Mouse (Mus musculus): ENCODE data around the gene Fbxl2. TPM values are rescaled to one million over a fixed set of nuclear protein-coding genes. Genes with fewer than 3 reads are reported as not detected.
"Not testable (repeated sequence)": the region's sequence is repeated elsewhere in the genome, so short reads cannot be mapped to it uniquely, and the experiment has no call there.

Fbxl2 gene
- total RNA-seq (2021) = 10 to 100 TPM; 33.8 to 34.9 TPM
- long read RNA-seq, experiment 1, transcript Fbxl2-201 (15 exons, 3,464 nt) = major isoform, 21 of 44 reads
- long read RNA-seq, experiment 1, partial matches to known transcripts = 2 of 44 reads
- long read RNA-seq, experiment 1, other reads (novel, unspliced or antisense) = 21 of 44 reads
- long read RNA-seq, experiment 2, transcript Fbxl2-201 (15 exons, 3,464 nt) = major isoform, 29 of 74 reads
- long read RNA-seq, experiment 2, partial matches to known transcripts = 5 of 74 reads
- long read RNA-seq, experiment 2, other reads (novel, unspliced or antisense) = 39 of 74 reads

DNA sequence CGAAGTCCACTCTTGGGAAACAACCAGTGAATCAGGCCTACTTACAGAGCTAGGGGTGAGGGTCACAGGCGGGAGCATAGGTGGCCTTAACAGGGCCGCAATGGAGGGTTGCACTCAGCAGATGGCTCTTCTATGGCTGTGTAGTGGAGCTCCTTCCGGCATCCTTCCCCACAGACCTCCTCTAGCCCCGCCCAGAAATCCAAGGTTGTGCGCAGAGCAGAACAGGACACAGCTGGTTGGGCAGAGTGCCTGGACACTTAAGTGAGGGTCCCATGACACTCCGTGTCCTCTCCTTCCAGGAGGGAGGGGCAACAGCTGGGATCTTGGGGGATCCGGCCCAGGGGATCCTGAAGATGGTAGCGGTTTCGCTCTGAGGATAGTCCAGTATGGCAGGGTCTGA is at the start of gene Fbxl2:
Gene Fbxl2 (minus strand): TSS at position 164 of the 400 bp plus-strand sequence.
- Histone ChIP-seq H3K4me3 (no peak within 1 kb of the TSS), H3K27ac (no peak within 1 kb of the TSS)
- DNase-seq (ENCODE audit: low spot score in 2 of 2) = no peak
- TF ChIP-seq CTCF (conservative IDR thresholded peaks at IDR 0.05) = no peak

DNA sequence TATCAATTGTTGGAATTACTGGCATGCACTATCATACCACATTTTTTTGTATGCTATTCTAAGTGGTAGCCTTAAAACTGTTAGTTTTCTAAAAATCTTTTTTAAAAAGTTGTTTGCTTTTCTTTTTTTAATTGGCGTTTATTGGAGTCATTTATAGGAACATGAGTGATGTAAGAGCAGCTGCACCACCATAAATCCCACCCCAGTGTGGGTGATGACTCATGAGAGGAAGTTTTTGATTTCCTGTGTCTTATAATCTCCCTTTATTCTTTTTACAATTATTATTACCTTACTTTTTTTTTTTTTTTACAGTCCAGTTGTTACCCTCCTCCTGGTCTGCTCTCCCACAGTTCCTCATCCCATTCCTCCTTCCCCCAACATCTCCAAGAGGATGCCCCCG is 48.9 kb upstream of the Fbxl2 start:
- no peak for DNase-seq (ENCODE audit: low spot score in 2 of 2)
- no peak overlapping the region for H3K4me3 ChIP-seq
- no peak for TF ChIP-seq CTCF (conservative IDR thresholded peaks at IDR 0.05)
- H3K27ac ChIP-seq = no peak overlapping the region

DNA sequence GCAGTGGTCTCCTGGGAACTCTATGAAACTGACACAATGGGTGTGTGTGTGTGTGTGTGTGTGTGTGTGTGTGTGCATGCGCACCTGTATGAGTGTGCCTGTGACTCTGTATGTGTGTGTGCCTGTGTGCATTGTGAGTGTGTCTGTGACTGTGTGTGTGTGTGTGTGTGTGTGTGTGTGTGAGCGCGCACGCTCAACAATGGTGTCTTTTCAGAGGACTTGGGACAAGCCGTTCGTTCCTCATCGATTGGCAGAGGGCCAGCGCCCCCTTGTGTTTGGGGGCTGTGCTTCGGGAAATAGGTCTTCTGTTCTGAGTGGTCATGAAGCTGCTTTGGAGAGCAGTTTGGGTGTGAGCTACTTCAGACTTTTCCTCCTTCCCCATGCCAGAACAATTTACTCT is 46.2 kb upstream of the Fbxl2 start:
- not testable (repeated sequence) for H3K27ac ChIP-seq; DNase-seq (ENCODE audit: low spot score in 2 of 2); H3K4me3 ChIP-seq
- TF ChIP-seq CTCF (conservative IDR thresholded peaks at IDR 0.05) = 0 out of 2 replicates have a peak, but pooled peaks have one; percentile 18

DNA sequence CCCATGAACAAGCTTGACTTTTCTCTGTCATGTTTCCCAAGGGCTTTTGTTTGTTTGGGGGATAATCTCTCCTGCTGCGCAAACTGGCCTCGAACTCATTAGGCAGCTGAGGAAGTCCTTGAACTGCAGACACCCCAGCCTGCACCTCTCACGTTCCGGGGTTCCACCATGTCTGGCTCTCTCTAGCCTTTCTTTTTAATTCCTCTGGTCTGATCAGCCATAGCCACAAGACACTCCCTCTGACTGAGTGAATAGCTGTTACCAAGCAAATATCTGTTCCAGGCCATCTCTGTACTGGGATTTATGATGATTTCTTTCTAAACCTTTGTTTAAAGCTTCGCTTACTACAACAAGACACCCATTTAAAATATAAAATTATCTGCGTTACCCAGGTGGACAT is 42.9 kb upstream of the Fbxl2 start:
- not testable (repeated sequence) for H3K4me3 ChIP-seq; H3K27ac ChIP-seq; DNase-seq (ENCODE audit: low spot score in 2 of 2)

DNA sequence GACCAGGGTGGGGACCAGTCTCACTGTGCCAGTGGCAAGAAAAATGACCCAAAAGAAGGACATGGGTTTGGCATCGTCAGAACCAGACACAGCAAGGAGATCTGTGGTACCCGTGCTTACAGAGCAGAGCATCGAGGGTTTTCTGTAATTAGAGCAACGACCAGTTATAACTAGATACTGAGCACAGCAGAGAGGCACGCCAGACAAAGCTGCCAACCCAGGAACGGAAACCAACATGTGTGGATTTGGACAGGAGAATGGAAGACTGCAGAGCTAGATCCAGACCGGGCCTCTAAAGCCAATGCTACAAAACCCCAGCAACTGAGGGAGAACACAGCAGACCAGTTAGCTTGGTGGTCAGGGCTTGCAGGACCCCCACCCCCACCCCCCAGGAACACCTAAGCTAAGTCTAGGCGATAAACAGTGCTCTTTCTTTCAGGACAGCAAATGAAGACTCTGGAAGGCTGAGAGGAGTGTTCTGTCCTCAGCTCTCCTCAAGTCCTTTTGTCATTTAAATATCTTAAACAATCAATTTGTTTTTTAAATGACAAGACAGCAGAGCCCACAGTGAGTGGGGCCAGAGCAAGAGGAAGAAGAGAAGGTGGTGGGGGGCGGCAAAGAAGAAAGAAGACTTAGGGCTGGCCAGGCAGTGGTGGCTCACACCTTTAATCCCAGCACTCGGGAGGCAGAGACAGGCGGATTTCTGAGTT is 41.3 kb upstream of the Fbxl2 start:
- DNase-seq (ENCODE audit: low spot score in 2 of 2) = no peak
- Histone ChIP-seq H3K27ac (no peak overlapping the region), H3K4me3 (no peak overlapping the region)
- TF ChIP-seq CTCF (conservative IDR thresholded peaks at IDR 0.05) = no peak

DNA sequence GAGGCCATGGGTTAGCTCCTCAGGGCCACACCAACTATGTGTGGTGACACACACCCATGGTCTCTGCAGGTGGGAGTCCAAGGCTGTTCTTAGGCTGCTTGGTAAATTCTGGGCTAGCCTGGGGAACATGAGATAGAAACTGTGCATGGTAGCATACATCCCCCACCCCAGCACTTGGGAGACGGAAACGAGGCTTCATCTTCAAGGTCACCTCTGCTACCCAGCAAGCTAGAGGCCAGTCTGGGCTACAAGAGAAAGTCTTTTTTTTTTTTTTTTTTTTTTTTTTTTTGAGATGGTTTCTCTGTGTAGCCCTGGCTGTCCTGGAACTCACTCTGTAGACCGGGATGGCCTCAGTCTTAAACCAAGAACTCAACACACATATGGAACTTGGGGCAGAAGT is 40.4 kb upstream of the Fbxl2 start:
- Histone ChIP-seq H3K4me3 (no peak overlapping the region), H3K27ac (no peak overlapping the region)
- no peak for TF ChIP-seq CTCF (conservative IDR thresholded peaks at IDR 0.05)
- DNase-seq (ENCODE audit: low spot score in 2 of 2) = no peak

DNA sequence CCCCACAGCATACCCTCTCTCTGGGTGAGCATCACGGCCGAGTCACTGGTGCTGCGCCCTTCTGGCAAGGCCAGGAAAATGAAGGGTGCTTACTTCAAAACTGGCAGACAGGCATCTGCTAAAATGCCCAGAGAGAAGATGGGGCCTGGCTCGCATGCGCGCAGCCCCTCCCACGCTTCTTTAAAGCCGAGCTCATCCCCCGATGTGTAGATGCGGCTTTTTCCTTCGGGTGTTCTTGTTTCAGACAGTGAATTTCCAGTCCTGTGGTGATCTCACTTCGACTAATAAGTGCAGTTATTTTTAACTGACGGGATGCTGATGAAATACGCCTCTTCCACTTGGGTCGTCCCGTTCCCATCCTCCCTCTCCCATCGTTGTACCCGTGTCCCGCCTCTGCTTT is 27.7 kb upstream of the Fbxl2 start:
- DNase-seq (ENCODE audit: low spot score in 2 of 2) = peak in 1 of 2 experiments; percentile 16
- Histone ChIP-seq H3K27ac (no peak overlapping the region), H3K4me3 (peak overlapping the region; percentile 13; the same call in 1 of the 2 replicates)
- TF ChIP-seq CTCF (conservative IDR thresholded peaks at IDR 0.05) = no peak

DNA sequence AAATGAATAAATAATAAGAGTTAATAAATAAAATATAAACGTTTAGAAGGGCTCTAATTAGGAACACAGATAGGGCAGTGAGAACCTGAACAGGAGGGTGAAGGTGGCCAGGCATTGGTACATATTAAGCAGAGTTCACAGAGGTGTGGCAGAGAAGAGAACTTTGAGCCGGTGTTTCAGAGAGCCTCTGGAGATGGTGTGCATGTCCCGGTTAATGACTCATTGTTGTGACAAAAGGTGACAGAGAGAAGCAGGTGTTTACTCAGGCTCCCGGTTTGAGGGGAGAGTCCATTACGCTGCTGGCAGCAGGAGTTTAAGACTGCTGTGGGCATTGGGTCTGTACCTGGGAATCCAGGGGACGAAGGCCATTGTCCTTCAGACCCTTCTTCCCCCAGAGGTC is 23.4 kb upstream of the Fbxl2 start:
- Histone ChIP-seq H3K27ac (no peak overlapping the region), H3K4me3 (no peak overlapping the region)
- no peak for DNase-seq (ENCODE audit: low spot score in 2 of 2)
- TF ChIP-seq CTCF (conservative IDR thresholded peaks at IDR 0.05) = no peak

DNA sequence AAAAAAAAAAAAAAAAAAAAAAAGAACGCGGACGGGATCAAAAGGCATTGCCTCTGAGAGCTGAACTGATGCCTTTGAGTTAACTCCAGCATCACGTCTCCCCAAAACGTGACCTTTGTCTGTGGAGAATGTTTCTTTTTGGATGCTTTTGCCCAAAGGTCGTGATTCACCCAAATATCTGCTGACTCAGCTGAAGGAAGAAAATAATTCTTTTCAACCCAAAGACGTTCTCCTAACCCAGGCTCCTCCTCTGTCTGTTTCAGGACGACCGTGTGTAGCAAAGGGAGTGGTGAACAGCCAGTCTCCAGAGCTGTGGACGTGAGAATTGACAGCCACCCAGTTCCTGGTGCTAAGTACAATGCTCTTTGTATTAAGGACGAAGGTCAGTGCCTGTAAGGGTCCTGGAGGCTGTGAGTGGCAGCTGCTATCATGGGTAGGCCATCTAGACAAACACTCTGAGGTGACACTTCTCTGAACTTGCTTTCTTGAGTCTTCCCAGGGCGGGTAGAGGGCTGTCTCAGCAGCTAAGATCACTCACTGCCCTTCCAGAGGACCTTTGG is 22.6 kb upstream of the Fbxl2 start:
- TF ChIP-seq CTCF (conservative IDR thresholded peaks at IDR 0.05) = no peak
- DNase-seq (ENCODE audit: low spot score in 2 of 2) = no peak
- Histone ChIP-seq H3K4me3 (no peak overlapping the region), H3K27ac (no peak overlapping the region)

DNA sequence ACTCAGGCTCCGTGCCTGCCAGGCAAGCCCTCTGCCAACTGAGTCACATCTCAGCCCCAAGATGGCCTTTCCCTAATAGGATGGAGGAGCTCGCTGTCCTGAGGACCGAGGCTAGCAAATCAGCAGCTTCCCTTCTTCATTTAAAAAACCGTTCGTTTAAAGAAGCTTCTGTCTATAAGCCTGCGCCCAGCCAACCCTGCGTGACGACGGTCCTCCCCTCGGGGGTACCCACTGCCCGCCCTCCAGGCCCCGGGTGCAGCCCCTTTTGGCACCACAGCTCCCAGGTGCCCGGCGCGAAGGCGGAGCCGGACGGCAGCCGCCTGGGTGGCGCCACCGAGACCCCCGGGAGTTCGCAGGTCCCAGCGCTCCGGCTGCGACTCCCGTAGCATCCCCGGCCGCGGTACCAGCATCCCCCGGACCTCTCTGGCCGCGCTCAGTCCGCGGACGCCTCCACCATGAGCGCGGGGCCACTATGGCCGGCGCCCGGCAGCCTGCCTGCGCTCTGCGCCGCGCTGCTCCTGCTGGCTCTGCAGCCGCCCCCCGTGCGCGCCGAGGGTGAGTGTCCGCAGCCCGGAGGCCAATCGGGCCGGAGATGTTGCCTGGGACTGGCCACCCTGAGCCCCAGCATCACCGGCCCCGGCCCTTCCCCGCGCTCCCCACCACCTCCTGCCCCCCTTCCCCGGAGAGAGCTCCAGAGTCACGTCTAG is 11.3 kb upstream of the Fbxl2 start, which contains the start of gene Susd5:
Gene Susd5 (plus strand): TSS at position 51 of the 707 bp plus-strand sequence.
- peak within 1 kb of the TSS; percentile 47 for H3K4me3 ChIP-seq
- TF ChIP-seq CTCF (conservative IDR thresholded peaks at IDR 0.05) = no peak
- no peak within 1 kb of the TSS for H3K27ac ChIP-seq
- no peak for DNase-seq (ENCODE audit: low spot score in 2 of 2)

DNA sequence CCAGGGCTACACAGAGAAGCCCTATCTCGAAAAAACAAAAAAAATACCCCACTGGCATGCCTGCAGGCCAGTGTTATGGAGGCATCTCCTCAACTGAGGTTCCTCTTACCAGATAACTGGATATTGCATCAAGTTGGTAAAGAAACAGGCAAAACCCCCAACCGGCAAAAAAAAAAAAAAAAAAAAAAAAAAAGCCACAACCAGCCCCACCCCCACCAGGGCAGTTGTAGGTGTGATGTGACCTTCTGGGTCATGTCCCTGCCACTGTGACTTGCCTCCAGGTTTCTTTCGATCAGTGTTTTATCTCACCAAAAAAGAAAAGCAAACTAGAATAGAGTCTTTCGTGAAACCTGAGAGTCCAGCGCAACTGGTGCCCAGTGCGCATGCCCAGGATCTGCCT is 6.9 kb upstream of the Fbxl2 start:
- Histone ChIP-seq H3K4me3 (no peak overlapping the region), H3K27ac (no peak overlapping the region)
- DNase-seq (ENCODE audit: low spot score in 2 of 2) = no peak
- no peak for TF ChIP-seq CTCF (conservative IDR thresholded peaks at IDR 0.05)

DNA sequence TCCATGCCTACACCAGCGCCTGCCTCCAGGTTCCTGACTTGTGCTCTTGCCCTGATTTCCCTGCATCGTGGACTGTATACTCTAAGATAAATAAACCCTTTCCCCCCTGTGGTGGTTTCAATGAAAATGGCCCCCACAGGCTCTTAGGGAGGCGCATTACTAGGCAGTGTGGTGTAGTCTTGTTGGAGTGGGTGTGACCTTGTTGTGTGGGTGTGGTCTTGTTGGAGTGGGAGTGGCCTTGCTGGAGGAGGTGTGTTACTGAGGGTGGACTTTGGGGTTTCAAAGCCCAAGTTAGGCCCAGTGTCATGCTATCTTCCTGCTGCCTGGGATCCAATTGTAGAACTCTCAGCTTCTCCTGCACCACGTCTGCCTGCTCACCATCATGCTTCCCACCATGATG is 6.0 kb upstream of the Fbxl2 start:
- Histone ChIP-seq H3K27ac (no peak overlapping the region), H3K4me3 (no peak overlapping the region)
- no peak for DNase-seq (ENCODE audit: low spot score in 2 of 2)
- TF ChIP-seq CTCF (conservative IDR thresholded peaks at IDR 0.05) = no peak

DNA sequence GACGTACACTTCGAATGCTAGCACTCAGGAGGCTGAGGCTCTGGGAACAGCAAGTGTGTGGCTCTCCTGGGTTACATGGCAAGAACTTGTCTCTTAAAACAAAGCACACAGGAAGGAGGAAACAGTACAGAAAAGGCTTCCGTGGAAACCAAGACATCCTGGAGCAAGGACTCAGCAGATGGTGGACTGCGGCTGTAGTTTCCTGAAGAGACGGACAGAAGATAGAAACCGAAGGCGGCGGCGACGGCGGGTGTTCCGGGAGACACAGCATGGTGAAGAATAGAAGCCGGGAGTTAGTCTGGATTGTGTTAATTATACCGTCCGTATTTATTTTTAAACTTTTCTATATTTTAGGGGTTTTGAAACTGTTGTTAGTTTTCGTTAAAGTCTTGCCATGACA is 4.8 kb upstream of the Fbxl2 start:
- H3K4me3 ChIP-seq = no peak overlapping the region
- DNase-seq (ENCODE audit: low spot score in 2 of 2) = no peak
- H3K27ac ChIP-seq = no peak overlapping the region
- TF ChIP-seq CTCF (conservative IDR thresholded peaks at IDR 0.05) = no peak

Measured in layer of hippocampus, adult 2 months (tissue).